Mouse (Mus musculus): ENCODE measurements around the gene Lin37.

- no peak for TF ChIP-seq CTCF (IDR thresholded peaks at IDR 0.05; ENCODE audit: low read depth, low read length)
- TF ChIP-seq GATA1 (IDR thresholded peaks at IDR 0.05; ENCODE audit: borderline replicate concordance, low read length) = no peak
Observed at GRCm38 (mm10) chr7:30602583-30602982, 42.9 kb upstream of the Lin37 start.

Measured in G1E (cell line).